Mouse (Mus musculus): ENCODE data around the gene Ubald2.

DNA sequence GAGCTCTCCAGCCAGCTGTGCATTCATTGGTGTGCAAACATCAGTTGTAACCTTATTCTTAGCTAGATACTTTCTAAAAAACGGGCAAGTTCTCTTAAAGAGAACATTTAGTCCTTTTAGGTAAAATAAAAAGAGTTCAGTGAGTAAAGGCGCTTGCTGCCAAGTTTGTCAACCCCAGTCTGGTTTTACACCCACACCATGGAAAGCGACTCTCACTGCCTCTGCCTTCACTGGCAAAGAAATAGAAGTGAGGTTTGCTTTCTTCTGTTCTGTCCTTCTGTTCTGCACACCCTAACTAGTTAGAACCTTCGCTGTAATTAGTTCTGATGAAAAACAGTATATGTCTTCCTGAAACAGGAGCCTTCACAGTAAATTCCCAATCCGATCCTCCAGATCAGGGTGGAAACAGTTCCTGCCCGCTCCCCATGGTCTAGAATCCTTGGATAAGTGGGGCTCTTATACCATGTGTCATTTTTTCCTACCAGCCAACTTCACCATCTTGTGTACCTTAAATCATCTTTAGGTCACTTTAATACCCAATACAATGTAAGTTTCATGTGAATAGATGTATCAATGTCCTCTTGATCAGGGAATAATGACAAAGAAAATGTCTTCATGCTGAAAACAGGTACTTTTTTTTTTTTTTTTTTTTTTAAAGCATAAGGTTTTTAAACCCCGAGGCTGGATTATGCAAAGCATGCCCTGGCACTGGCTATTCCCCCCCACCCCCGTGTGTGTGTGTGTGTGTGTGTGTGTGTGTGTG, 1.1 kb upstream of the Ubald2 start:
- TF ChIP-seq POLR2A (IDR thresholded peaks at IDR 0.05; ENCODE audit: borderline replicate concordance, insufficient read depth, low read length) = no peak
- no peak for TF ChIP-seq CTCF (IDR thresholded peaks at IDR 0.05; ENCODE audit: borderline replicate concordance, insufficient read depth, low read depth, low read length)
